Mouse (Mus musculus): ENCODE results near the gene Mat2a. TPM values are rescaled to one million over a fixed set of nuclear protein-coding genes. Genes with fewer than 3 reads are reported as not detected.
"Not testable (repeated sequence)": the region's sequence is repeated elsewhere in the genome, so short reads cannot be mapped to it uniquely, and the experiment has no call there.

Mat2a gene
- polyA plus RNA-seq, 1 experiment, result 274 TPM

- DNase-seq (ENCODE audit: low read depth), result no peak
- TF ChIP-seq POLR2A (IDR thresholded peaks at IDR 0.05; ENCODE audit: borderline replicate concordance, extremely low read depth, insufficient read depth, insufficient read length, poor library complexity, severe bottlenecking) (no peak), CTCF (IDR thresholded peaks at IDR 0.05; ENCODE audit: borderline replicate concordance, extremely low read depth, insufficient read depth, insufficient read length) (no peak)
Observed at GRCm38 (mm10) chr6:72454072-72454746, 14.9 kb upstream of the Mat2a start.

DNA sequence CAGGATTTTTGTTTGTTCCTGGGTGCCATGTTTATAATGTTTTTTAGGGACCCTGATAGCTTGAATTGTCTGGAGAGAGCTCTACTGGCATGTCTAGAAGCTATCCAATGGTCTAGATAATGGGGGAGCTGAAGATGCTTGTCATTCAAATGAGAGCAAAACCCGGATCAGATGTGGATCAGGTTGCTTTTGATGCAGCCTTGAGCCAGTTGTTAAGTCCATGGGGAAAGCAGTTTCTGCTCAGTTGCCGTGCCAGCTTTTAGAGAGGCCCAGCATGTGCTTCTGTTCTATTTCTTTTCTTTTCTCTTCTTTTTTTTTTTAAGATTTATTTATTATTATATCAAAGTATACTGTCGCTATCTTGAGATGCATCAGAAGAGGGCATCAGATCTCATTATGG, 14.2 kb upstream of the Mat2a start:
- TF ChIP-seq CTCF (IDR thresholded peaks at IDR 0.05; ENCODE audit: borderline replicate concordance, extremely low read depth, insufficient read depth, insufficient read length) (no peak), POLR2A (IDR thresholded peaks at IDR 0.05; ENCODE audit: borderline replicate concordance, extremely low read depth, insufficient read depth, insufficient read length, poor library complexity, severe bottlenecking) (no peak)
- no peak for DNase-seq (ENCODE audit: low read depth)

DNA sequence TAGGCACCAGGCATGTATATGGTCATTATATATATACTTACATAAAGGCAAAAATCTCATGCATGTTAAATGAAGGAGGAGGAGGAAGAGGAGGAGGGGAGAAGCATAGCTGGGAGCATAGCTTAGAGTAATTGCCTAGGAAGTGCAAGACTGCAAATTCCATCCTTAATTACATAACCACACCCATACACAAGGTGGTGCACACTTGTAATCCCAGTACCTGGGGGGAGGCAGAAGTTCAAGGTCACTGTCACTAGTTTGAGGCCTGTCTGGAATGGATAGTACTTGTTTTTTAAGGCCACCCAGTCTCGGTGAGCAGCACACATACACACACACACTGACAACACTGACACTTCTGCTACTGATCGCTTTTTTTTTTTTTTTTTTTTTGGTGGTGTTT, 13.0 kb upstream of the Mat2a start:
- TF ChIP-seq CTCF (IDR thresholded peaks at IDR 0.05; ENCODE audit: borderline replicate concordance, extremely low read depth, insufficient read depth, insufficient read length) (no peak), POLR2A (IDR thresholded peaks at IDR 0.05; ENCODE audit: borderline replicate concordance, extremely low read depth, insufficient read depth, insufficient read length, poor library complexity, severe bottlenecking) (no peak)
- no peak for DNase-seq (ENCODE audit: low read depth)

- not testable (repeated sequence) for DNase-seq (ENCODE audit: low read depth)
Observed at GRCm38 (mm10) chr6:72451778-72452177, 12.4 kb upstream of the Mat2a start.

DNA sequence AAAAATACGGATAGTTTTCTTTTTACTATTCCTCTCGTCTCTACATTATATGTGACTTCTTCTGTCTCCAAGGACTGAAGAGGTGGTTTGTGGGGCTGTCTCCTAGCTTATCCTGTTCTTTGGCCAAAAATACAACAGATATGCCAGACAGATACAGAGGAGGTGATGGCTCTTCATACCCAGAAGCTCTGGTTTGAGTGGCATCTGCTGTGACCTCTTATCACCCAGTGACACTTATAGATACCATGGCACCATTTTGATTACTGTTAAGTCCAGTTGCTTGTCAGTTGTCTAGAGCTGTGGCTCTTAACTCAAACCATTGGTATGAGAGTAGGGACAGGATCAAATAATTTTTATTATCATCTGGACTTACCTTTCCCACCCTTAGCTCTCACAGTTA, 8.1 kb upstream of the Mat2a start:
- no peak for DNase-seq (ENCODE audit: low read depth)
- TF ChIP-seq CTCF (IDR thresholded peaks at IDR 0.05; ENCODE audit: borderline replicate concordance, extremely low read depth, insufficient read depth, insufficient read length) (no peak), POLR2A (IDR thresholded peaks at IDR 0.05; ENCODE audit: borderline replicate concordance, extremely low read depth, insufficient read depth, insufficient read length, poor library complexity, severe bottlenecking) (no peak)

DNA sequence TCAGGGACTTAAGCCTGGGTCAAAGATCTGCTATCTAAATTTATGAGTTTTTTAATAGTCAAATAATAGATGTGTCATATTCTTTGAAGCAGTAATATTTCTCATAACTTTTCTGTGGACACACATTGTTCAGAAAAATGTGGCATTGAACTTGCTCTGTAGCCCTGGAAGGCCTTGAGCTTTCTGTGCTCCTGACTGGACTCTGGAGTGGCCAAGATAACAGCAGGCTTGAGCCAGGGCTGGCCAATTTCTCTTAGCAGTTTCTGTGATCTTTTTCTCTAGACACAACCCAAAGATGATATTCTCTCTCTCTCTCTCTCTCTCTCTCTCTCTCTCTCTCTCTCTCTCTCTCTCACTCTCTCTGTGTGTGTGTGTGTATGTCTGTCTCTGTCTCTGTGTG, 5.7 kb upstream of the Mat2a start:
- no peak for DNase-seq (ENCODE audit: low read depth)
- TF ChIP-seq POLR2A (IDR thresholded peaks at IDR 0.05; ENCODE audit: borderline replicate concordance, extremely low read depth, insufficient read depth, insufficient read length, poor library complexity, severe bottlenecking) (no peak), CTCF (IDR thresholded peaks at IDR 0.05; ENCODE audit: borderline replicate concordance, extremely low read depth, insufficient read depth, insufficient read length) (no peak)

DNA sequence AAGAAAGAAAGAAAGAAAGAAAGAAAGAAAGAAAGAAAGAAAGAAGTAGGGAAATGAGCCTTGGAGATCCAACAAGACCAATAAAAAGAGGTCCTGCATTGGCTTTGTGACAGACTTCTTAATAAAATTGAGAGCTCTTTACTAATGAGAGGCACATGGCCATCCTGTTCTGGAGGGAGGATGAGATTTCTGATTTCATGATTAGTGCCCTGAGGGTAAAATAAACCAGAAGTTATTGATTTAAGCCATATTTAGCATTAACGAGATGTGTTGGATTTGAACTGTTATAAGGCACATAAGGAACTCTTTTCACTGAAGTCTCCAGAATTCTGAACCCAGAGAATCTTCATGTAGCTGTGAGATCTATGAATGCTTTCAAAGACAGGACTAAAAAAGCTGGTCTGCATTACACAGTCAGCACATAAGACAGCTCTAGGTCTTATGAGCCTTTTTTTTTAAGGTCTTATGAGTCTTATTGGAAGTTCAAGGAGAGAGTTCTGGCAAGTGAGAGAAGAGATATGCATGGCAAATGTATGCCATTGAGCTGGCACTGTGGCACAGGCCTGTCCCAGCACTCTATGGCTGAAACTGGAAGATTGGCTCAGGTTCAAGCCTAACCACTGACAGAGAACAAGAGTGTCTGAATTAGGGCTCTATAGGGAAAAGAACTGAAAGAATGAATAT, 3.7 kb upstream of the Mat2a start:
- no peak for DNase-seq (ENCODE audit: low read depth)
- TF ChIP-seq POLR2A (IDR thresholded peaks at IDR 0.05; ENCODE audit: borderline replicate concordance, extremely low read depth, insufficient read depth, insufficient read length, poor library complexity, severe bottlenecking), result no peak
- TF ChIP-seq CTCF (IDR thresholded peaks at IDR 0.05; ENCODE audit: borderline replicate concordance, extremely low read depth, insufficient read depth, insufficient read length), result no peak

DNA sequence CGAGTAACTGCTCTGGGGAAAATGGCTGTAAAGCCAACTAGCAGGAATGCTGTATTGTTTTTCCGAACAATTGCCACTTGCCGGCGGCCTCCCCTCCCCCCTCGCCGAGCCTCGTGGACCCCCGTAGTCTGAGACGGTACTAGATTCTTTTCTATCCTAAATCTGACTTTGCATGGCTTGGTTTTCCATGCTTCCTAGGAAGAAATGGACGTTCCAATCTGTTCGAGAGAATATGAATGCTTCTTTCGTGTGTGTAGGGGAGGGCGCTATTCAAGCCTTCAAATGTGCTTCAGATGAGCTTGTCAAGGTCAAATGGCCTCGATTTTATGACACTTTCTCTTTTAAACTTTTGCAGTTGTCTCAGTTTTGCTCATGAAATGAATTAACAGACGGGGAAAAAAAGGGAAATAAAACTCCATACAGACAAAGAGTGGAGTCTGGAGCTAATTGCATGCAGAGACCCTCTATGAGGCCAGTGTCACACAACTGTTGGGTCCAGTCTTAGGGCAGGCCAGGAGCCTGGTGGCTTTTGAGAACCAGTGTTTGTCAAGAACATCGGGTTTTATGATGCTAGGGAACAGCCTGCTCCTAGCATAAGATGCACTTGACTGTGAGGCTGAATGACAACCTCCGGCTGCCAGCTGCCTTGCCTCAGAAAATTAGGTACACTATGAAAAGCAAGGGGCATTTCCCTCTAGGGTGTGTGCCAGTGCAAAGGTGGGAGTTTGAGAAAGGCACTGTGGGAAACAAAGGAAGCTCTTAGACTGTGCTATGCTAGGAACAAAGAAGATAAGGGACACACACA, 1.0 kb upstream of the Mat2a start:
- TF ChIP-seq CTCF (IDR thresholded peaks at IDR 0.05; ENCODE audit: borderline replicate concordance, extremely low read depth, insufficient read depth, insufficient read length) (no peak), POLR2A (IDR thresholded peaks at IDR 0.05; ENCODE audit: borderline replicate concordance, extremely low read depth, insufficient read depth, insufficient read length, poor library complexity, severe bottlenecking) (no peak)
- DNase-seq (ENCODE audit: low read depth), result peak; percentile 72

DNA sequence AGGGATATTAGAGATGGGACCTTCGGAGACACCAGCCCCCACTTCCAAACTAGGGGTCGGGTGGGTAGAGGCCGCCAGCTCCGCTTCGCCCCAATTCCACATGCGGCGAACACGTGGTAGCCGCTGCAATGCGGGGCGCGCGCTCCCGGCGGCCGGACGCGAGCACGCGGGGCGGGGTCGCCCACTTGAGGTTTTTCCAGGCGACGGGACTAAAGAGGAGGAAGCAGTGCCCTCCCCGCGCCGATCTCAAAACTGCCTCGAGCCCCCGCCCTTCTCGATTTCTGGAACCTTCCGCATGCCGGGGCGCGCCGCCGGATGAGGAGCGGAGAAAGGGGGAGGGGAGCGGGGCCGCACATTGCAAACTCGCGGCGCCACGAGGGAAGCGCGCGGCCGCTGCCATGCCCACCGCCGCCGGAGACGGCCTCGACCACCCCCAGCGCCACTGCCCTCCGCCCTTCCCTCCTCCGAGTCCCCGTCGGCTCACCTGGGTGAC, 450 bp downstream of the Mat2a start:
- DNase-seq (ENCODE audit: low read depth), result peak; percentile 93
- no peak for TF ChIP-seq CTCF (IDR thresholded peaks at IDR 0.05; ENCODE audit: borderline replicate concordance, extremely low read depth, insufficient read depth, insufficient read length)
- TF ChIP-seq POLR2A (IDR thresholded peaks at IDR 0.05; ENCODE audit: borderline replicate concordance, extremely low read depth, insufficient read depth, insufficient read length, poor library complexity, severe bottlenecking), result peak; percentile 39; the same call in 1 of the 2 replicates

DNA sequence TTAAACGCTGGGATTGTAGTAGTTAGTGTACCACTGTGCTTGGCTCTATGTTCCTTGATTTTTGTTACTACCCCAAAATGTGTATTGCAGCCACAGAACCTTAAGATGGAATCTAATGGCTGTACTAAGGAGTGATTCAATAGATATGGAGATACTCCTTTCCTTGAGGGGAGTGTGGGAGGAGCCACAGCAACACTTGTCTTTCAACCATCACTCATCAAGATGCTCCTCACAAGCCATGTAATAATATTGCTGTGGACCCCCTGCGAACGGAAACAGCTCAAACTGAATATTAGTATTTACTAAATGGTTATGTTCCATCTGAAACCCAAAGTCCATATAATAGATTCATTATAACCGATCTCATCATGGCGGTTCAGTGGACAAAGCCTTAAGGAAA, 1.1 kb downstream of the Mat2a start:
- DNase-seq (ENCODE audit: low read depth), result peak; percentile 35
- TF ChIP-seq POLR2A (IDR thresholded peaks at IDR 0.05; ENCODE audit: borderline replicate concordance, extremely low read depth, insufficient read depth, insufficient read length, poor library complexity, severe bottlenecking), result no peak
- no peak for TF ChIP-seq CTCF (IDR thresholded peaks at IDR 0.05; ENCODE audit: borderline replicate concordance, extremely low read depth, insufficient read depth, insufficient read length)

DNA sequence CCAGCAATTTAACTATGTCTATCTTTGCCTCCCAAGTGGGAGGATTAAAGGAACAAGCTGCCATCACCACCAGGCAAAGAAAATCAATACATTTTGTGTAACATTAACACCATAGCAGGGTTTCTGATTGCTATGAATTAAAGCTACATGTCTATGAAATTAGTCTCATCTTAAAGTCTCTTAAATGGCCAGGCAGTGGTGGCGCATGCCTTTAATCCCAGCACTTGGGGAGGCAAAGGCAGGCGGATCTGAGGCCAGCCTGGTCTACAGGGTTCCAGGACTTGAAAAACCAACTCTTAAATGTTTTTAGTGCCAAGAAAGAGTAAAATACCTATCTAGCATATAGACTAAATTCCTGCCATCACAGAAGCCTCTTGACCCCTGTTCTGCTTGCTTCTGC, 7.2 kb downstream of the Mat2a start:
- no peak for TF ChIP-seq CTCF (IDR thresholded peaks at IDR 0.05; ENCODE audit: borderline replicate concordance, extremely low read depth, insufficient read depth, insufficient read length)
- TF ChIP-seq POLR2A (IDR thresholded peaks at IDR 0.05; ENCODE audit: borderline replicate concordance, extremely low read depth, insufficient read depth, insufficient read length, poor library complexity, severe bottlenecking), result no peak
- DNase-seq (ENCODE audit: low read depth), result no peak

All from brain, embryonic 14.5 days (tissue).